In the genomic region with DNA sequence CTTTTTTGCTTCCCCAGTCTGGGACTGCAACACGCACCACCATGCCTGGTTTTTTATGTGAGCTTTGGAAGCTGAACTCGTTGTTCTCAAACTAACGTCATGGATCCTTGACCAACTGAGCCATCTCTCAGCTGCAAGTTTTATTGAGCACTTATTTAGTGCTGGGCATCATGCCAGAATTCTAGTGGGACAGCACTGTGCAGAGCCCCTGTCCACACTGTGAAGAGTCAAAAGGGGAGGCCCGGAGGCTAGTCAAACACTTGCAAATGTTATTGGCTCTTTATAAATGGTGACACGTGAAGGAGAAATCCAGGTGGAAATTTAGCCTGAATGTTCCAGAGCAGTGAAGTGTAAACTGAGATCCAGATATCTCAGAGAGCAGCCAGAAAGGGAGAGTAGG, we compare ENCODE assay signal across 27 mouse cellular contexts.
A peak's percentile ranks its signal among the peaks of the same experiment; 100 is the strongest.
DNase-seq lines count a peak whose midpoint lies in the region; ATAC-seq and TF ChIP-seq lines count a peak whose summit lies in the region.
"Had no signal": no experiment of that assay in that cellular context is flagged by ENCODE, and none has a peak within 500 bp of the region (broad histone marks: within the 10 kb centered on the region; RNA-seq: fewer than 3 reads in every experiment).

No protein-coding gene starts in this region.

- H3K4me1 ChIP-seq in hindbrain, embryonic 15.5 days (replicated peaks) = peaks cover 12% of the 10 kb centered on the region
- H3K4me1 ChIP-seq in hindbrain, embryonic 11.5 days (replicated peaks; ENCODE audit: control insufficient read depth, insufficient read depth, low read length) = no peaks in the 10 kb centered on the region
- 0 out of 2 replicates have a peak, but pooled peaks cover 2% of the 10 kb centered on the region for H3K4me1 ChIP-seq in hindbrain, postnatal 0 days (ENCODE audit: insufficient read depth, low read length)
- H3K4me1 ChIP-seq: forebrain, embryonic 12.5 days; heart, embryonic 13.5 days; intestine, embryonic 15.5 days; stomach, embryonic 15.5 days had no signal

- no peak overlapping the region for H3K27ac ChIP-seq in hindbrain, embryonic 15.5 days (replicated peaks)
- no peak overlapping the region for H3K27ac ChIP-seq in hindbrain, embryonic 11.5 days (ENCODE audit: low read depth, low read length)
- H3K27ac ChIP-seq in hindbrain, postnatal 0 days = peak overlapping the region; percentile 48; the same call in 1 of the 2 replicates
- H3K27ac ChIP-seq: embryonic facial prominence, embryonic 10.5 days; embryonic facial prominence, embryonic 15.5 days; heart, embryonic 13.5 days; intestine, embryonic 15.5 days; liver, embryonic 14.5 days; macrophage; stomach, embryonic 15.5 days had no signal

- no peak for DNase-seq in hindbrain, embryonic 11.5 days (ENCODE audit: low spot score)
- DNase-seq in left cerebral cortex, postnatal 4 days = peak; percentile 14
- DNase-seq in left cerebral cortex, postnatal 25 days (ENCODE audit: low spot score in 2 of 2) = no peak
- DNase-seq in brain, embryonic 14.5 days (ENCODE audit: low read depth) = peak; percentile 20
- DNase-seq in hindbrain, postnatal 0 days (ENCODE audit: low spot score) = no peak
- no peak for DNase-seq in cerebellum, postnatal 14 days
- DNase-seq: adrenal gland, postnatal 14 days; cerebellum, adult 18-20 months; cerebellum, postnatal 25 days; gastrocnemius, postnatal 10 days; heart, postnatal 10 days; kidney, postnatal 10 days; liver; lung, adult 2 months; lung, postnatal 10 days; right cerebral cortex, postnatal 14 days had no signal

- no peaks in the 10 kb centered on the region for H3K9me3 ChIP-seq in hindbrain, embryonic 15.5 days
- H3K9me3 ChIP-seq in hindbrain, embryonic 11.5 days (ENCODE audit: control insufficient read depth, low read length) = no peaks in the 10 kb centered on the region
- no peaks in the 10 kb centered on the region for H3K9me3 ChIP-seq in hindbrain, postnatal 0 days (ENCODE audit: low read length)
- H3K9me3 ChIP-seq: intestine, embryonic 15.5 days; stomach, embryonic 15.5 days had no signal

- H3K4me2 ChIP-seq in hindbrain, embryonic 15.5 days = no peak overlapping the region
- no peak overlapping the region for H3K4me2 ChIP-seq in hindbrain, embryonic 11.5 days (replicated peaks; ENCODE audit: low read depth, low read length)
- H3K4me2 ChIP-seq in hindbrain, postnatal 0 days (ENCODE audit: low read depth, low read length) = no peak overlapping the region
- H3K4me2 ChIP-seq: embryonic facial prominence, embryonic 15.5 days; forebrain, embryonic 12.5 days; heart, embryonic 13.5 days; intestine, embryonic 15.5 days; stomach, embryonic 15.5 days had no signal

- intact Hi-C loops in left cerebral cortex, postnatal 4 days (cut with DNase I) = no loop called here
- intact Hi-C loops in left cerebral cortex, postnatal 25 days (cut with DNase I) = no loop called here

- no peaks in the 10 kb centered on the region for H3K27me3 ChIP-seq in hindbrain, embryonic 15.5 days
- no peaks in the 10 kb centered on the region for H3K27me3 ChIP-seq in hindbrain, embryonic 11.5 days (ENCODE audit: control insufficient read depth, insufficient read depth, low read length)
- no peaks in the 10 kb centered on the region for H3K27me3 ChIP-seq in hindbrain, postnatal 0 days (ENCODE audit: insufficient read depth, low read length)
- H3K27me3 ChIP-seq: embryonic facial prominence, embryonic 15.5 days; forebrain, embryonic 12.5 days; heart, embryonic 13.5 days; intestine, embryonic 15.5 days; stomach, embryonic 15.5 days had no signal

- 0 out of 2 replicates have a peak, but pooled peaks have one; percentile 8 for ATAC-seq in hindbrain, embryonic 15.5 days (ENCODE audit: low FRiP score, low read depth)
- no peak for ATAC-seq in hindbrain, embryonic 11.5 days (ENCODE audit: low FRiP score)
- ATAC-seq in hindbrain, postnatal 0 days = peak; percentile 18; the same call in 1 of the 2 replicates
- ATAC-seq: CD4-positive, CD25-positive, alpha-beta regulatory T cell, adult 4 months; intestine, embryonic 15.5 days had no signal

- TF ChIP-seq POLR2A in brain, embryonic 14.5 days (IDR thresholded peaks at IDR 0.05; ENCODE audit: borderline replicate concordance, extremely low read depth, insufficient read depth, insufficient read length, poor library complexity, severe bottlenecking) = no peak

- 77% methylated on average over 5 of the region's 5 CpGs for WGBS in hindbrain, embryonic 15.5 days
- WGBS in hindbrain, embryonic 11.5 days = 95% methylated on average over 5 of the region's 5 CpGs
- WGBS in hindbrain, postnatal 0 days = 61% methylated on average over 5 of the region's 5 CpGs

- H3K36me3 ChIP-seq in hindbrain, embryonic 15.5 days = no peaks in the 10 kb centered on the region
- H3K36me3 ChIP-seq in hindbrain, embryonic 11.5 days (ENCODE audit: control insufficient read depth, insufficient read depth, low read length) = no peaks in the 10 kb centered on the region
- H3K36me3 ChIP-seq in hindbrain, postnatal 0 days (ENCODE audit: insufficient read depth, low read length) = no peaks in the 10 kb centered on the region
- H3K36me3 ChIP-seq: embryonic facial prominence, embryonic 10.5 days; embryonic facial prominence, embryonic 15.5 days; forebrain, embryonic 12.5 days; intestine, embryonic 15.5 days; stomach, embryonic 15.5 days had no signal

- H3K9ac ChIP-seq in hindbrain, embryonic 15.5 days = no peak overlapping the region
- H3K9ac ChIP-seq in hindbrain, embryonic 11.5 days (ENCODE audit: low read depth, low read length) = no peak overlapping the region
- no peak overlapping the region for H3K9ac ChIP-seq in hindbrain, postnatal 0 days (replicated peaks; ENCODE audit: low read length)
- H3K9ac ChIP-seq: embryonic facial prominence, embryonic 15.5 days; forebrain, embryonic 12.5 days; heart, embryonic 13.5 days; intestine, embryonic 15.5 days; liver, embryonic 14.5 days; stomach, embryonic 15.5 days had no signal

- no peak for TF ChIP-seq CTCF in brain, embryonic 14.5 days (IDR thresholded peaks at IDR 0.05; ENCODE audit: borderline replicate concordance, extremely low read depth, insufficient read depth, insufficient read length)
- no peak for TF ChIP-seq CTCF in hindbrain, postnatal 0 days (IDR thresholded peaks at IDR 0.05; ENCODE audit: low read depth)

- H3K4me3 ChIP-seq in hindbrain, embryonic 15.5 days = no peak overlapping the region
- H3K4me3 ChIP-seq in hindbrain, embryonic 11.5 days (ENCODE audit: low read depth, low read length) = no peak overlapping the region
- no peak overlapping the region for H3K4me3 ChIP-seq in hindbrain, postnatal 0 days (ENCODE audit: low read length)
- H3K4me3 ChIP-seq: embryonic facial prominence, embryonic 10.5 days; embryonic facial prominence, embryonic 15.5 days; forebrain, embryonic 12.5 days; heart, embryonic 13.5 days; intestine, embryonic 15.5 days; myocyte; stomach, embryonic 15.5 days had no signal

Comparison
In these comparisons a context has a peak if more than half of its experiments do, and no peak if none do; other contexts are left out.
1. DNase-seq: peak in left cerebral cortex, postnatal 4 days (single experiment) and brain, embryonic 14.5 days (single experiment); none in hindbrain, embryonic 11.5 days (single experiment), left cerebral cortex, postnatal 25 days (0 of 2), hindbrain, postnatal 0 days (single experiment) and cerebellum, postnatal 14 days (0 of 2).